Mouse (Mus musculus) left cerebral cortex, adult 8-10 months (tissue): ENCODE measurements around the gene Mmp7. TPM values are rescaled to one million over a fixed set of nuclear protein-coding genes. Genes with fewer than 3 reads are reported as not detected.

Experiments
- DNase-seq, 2 experiments: peaks; one replicate each; pipeline ENCODE4 v3.0.0; 2022; ENCODE audit warnings: low spot score in 2 of 2
- total RNA-seq, 4 experiments: library from RNA; stranded (reverse); gene quantifications; 2 replicates each; pipeline ENCODE4 v1.2.4; 2022

Mmp7 gene
- total RNA-seq = not detected

DNA sequence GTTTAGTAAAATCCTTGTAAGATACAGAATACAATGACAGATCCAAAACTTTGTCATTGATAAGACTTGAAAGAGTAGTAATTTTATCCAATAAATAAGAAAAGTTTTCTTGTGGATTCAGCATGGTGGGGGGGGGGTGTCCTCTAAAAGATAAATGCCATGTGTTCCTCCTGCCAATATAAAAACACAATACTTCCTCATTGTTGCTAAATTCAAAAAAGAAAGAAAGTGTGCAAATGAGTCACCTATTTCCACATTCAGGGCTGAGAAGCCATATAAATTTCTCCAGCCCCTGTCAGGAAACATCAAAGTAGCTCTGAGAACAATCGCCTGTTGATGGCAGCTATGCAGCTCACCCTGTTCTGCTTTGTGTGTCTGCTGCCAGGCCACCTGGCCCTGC lies at the start of gene Mmp7:
Gene Mmp7, plus strand, starts transcription at position 301 of the 400 bp plus-strand sequence.
- DNase-seq = no peak

- no peak for DNase-seq
These were observed 44.0 kb upstream of the Mmp7 start for GRCm38 (mm10) chr9:7647901-7648300.

DNA sequence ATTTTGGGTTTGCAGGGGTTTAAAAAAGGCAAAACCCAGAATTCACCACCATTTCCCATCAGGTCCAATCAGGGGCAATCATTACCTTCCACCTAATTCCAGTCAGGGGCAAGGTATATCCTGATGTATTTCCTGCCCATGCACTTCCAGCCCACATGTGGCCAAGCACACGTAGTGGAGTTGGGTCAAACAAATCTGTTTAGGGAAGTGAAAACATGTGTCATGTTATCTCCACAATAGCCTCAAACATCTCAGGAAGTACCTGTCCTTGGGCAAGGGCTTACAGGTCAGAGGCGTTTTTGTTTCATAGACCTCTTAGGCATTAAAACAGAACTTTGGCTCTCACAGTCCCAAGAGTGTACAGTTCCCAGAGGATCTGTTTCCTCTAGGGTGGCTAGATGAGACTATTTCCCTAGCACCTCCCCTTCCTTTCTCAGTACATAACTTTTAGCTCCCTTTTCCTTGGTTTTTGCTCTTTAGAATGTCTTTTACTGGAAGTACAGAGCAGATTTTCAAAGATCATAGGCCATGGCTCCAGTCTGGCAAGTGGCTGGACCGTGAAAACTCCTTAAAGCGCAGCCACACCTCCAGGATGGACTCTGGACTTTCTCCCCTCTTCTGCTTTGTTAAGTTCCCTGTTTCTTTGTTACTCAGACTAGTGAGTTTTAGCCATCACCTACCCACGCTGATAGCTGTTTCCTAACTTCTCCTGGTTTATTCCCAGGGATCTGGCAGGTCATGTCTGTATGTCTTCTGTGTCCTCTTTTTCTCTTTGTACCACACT lies 41.3 kb upstream of the Mmp7 start:
- no peak for DNase-seq

DNA sequence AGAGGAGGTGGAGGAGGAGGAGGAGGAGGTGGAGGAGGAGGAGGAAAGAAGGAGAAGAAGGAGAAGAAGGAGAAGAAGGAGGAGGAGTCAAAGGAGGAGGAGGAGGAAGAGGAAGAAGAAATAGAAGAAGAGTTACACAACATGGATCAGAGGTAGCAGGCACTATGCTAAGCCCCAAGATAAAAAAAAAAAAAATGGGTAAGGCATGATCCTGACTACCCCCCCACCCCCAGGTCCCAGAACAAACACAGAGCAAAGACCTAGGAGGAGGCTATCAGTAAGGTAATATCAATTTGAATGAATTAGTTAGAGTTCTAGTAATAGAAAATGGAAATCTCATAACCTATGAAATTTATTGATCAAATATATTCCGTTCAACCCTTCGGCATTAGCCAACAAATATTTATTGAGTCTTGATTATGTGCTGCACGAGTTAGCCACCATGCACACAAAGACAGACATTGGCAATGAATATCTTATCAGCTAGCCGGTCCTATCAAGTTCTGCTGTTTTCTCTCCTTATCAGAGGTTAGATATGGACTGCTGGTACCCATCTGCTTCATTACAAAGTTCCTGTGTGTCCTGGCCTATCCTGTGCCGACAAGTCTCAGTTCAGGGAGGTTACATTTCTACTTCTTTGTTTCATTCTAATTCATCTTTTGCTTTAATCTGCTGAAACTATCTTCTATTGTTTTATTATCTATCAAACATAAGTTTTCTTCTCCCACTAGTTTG lies 39.4 kb upstream of the Mmp7 start:
- no peak for DNase-seq

GRCm38 (mm10) chr9:7657946-7658345 lies 33.9 kb upstream of the Mmp7 start:
- DNase-seq = no peak

GRCm38 (mm10) chr9:7659469-7660020 lies 32.3 kb upstream of the Mmp7 start:
- no peak for DNase-seq

DNA sequence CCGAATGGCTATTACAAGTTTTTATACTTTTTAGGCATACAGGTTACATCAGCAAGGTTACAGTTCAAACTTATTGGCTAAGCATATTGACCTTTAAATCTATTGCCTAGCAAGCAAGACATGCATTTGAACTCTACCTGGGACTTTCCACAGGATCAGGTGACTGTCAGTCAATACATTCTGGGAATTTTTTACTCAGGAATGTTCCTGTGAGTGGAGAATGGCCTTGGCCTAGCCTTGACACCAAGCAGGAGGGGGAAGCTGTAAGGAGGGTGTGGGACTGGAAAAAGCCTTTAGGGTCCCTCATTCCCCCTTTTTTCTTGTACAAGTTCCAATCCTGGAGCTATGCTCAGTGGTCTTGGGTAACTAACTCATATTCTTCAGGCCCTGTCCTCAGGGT lies 30.5 kb upstream of the Mmp7 start:
- no peak for DNase-seq

DNA sequence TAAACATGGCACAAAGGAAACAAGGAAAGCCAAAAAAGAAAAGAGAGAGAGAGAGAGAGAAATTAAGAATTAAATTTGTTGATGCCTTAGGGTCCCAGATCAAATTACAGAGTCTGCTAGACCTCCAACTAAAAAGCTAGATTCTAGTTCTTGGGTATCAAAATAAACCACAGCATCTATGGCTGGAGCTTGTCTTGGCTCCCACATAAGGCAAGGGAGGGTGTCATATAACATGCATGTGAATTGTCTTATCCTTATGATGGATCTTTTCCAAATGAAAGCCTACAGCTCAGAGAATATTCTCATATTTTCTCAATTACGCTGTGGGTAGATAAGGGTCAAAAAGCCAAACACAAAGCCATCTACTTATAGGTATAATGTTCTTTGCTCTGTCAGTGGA lies 22.2 kb upstream of the Mmp7 start:
- no peak for DNase-seq

GRCm38 (mm10) chr9:7672985-7673384 lies 18.9 kb upstream of the Mmp7 start:
- no peak for DNase-seq

- DNase-seq = no peak
These were observed 13.6 kb upstream of the Mmp7 start for GRCm38 (mm10) chr9:7678154-7678837.

GRCm38 (mm10) chr9:7682081-7682618 lies 9.7 kb upstream of the Mmp7 start:
- no peak for DNase-seq

- DNase-seq = no peak
These were observed 5.9 kb upstream of the Mmp7 start for GRCm38 (mm10) chr9:7686024-7686423.

DNA sequence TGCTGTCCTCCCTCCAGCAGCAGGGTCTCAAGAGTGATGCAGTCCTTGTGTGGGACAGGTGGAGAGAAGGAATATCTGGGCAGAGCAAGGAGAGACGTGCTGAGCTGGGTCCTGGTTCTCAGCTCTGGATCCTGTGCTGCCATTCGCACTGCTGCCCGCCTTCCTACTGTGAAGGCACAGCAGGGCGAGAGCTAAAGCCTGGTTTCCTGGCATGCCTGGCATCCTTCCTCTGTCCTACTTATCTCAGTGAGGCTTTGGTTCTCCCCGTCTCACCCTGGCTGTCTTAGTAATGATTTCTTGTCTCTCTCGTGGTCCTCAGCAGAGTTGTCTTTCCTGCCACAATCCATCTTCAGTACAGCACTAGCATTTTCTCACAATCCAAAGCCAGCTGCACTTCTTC lies 2.1 kb upstream of the Mmp7 start:
- DNase-seq = no peak

DNA sequence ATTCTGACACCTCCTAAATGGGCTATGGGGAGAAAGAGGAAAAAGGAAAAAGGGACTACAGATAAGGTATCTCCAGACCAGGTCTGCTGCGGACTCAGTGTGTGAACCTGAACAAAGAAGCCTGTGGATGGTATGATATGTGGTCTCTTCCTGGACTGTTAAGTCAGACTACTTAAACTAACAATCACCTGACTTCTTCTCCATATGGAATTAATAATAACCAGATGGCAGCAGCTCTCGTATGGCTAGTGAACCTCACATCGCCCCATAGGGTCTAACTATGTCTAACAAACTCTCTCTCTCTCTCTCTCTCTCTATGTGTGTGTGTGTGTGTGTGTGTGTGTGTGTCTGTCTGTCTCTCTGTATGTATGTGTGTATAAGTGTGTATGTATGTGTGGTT lies 2.1 kb downstream of the Mmp7 start:
- no peak for DNase-seq

- no peak for DNase-seq
These were observed 3.8 kb downstream of the Mmp7 start for GRCm38 (mm10) chr9:7695646-7696045.

GRCm38 (mm10) chr9:7708698-7709097 lies 16.8 kb downstream of the Mmp7 start:
- no peak for DNase-seq

DNA sequence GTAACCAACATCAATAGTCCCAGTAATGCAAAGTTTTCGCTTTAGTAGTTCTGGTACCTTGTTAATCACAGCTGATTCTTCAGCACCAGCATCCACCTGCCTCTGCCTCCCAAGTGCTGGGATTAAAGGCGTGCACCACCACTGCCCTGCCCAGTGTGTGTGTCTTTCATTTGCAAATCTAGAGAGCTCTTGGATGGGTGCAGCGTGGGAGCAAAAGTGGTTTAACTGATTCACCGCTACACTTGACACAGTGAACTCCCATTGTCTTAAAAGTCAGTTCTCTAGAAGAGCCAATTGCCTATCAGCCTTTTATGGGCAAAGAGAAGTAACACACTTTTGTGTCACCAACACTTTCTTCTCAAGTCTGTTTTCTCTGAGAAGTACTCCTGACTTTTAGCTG lies 19.3 kb downstream of the Mmp7 start:
- DNase-seq = no peak

GRCm38 (mm10) chr9:7714062-7714907 lies 22.4 kb downstream of the Mmp7 start:
- peak; percentile 8 to 9 for DNase-seq

- no peak for DNase-seq
These were observed 23.0 kb downstream of the Mmp7 start for GRCm38 (mm10) chr9:7714908-7715175.

GRCm38 (mm10) chr9:7721543-7721942 lies 29.7 kb downstream of the Mmp7 start:
- DNase-seq = no peak

GRCm38 (mm10) chr9:7728997-7729396 lies 37.1 kb downstream of the Mmp7 start:
- DNase-seq = no peak
